Mouse (Mus musculus) adrenal gland, postnatal 36 days (tissue): ENCODE data around the gene Adarb1. TPM values are rescaled to one million over a fixed set of nuclear protein-coding genes. Genes with fewer than 3 reads are reported as not detected.

Experiments
- DNase-seq, 2 experiments: peaks; one replicate each; pipeline ENCODE4 v3.0.0; 2021; ENCODE audit warnings: mixed read lengths in 1 of 2
- total RNA-seq, 2 experiments: library from RNA; stranded (reverse); gene quantifications; 2 replicates each; pipeline ENCODE4 v1.2.3; 2021

The Adarb1 gene
- total RNA-seq, 2 experiments from 2014 or later: 10.8 to 68.2 TPM

DNA sequence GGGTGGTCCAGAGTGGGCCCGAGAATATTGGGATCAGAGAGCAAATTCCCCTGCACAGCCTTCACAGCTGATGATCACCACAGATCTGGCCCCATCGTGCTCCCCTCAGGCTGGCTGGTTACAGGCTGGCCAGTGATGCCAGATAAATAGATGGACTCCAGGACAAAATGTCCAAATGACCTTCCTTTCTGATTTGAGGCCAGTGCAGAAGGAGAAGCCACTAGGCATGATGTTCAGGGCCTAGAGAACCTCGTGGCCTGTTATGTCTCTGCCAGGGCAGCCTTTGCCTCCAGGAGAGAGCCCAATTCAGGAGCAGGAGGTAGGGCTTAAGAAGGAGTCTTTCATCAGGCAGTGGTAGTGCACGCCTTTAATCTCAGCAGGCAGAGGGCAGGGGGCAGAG is 17.3 kb upstream of the Adarb1 start:
- no peak for DNase-seq

DNA sequence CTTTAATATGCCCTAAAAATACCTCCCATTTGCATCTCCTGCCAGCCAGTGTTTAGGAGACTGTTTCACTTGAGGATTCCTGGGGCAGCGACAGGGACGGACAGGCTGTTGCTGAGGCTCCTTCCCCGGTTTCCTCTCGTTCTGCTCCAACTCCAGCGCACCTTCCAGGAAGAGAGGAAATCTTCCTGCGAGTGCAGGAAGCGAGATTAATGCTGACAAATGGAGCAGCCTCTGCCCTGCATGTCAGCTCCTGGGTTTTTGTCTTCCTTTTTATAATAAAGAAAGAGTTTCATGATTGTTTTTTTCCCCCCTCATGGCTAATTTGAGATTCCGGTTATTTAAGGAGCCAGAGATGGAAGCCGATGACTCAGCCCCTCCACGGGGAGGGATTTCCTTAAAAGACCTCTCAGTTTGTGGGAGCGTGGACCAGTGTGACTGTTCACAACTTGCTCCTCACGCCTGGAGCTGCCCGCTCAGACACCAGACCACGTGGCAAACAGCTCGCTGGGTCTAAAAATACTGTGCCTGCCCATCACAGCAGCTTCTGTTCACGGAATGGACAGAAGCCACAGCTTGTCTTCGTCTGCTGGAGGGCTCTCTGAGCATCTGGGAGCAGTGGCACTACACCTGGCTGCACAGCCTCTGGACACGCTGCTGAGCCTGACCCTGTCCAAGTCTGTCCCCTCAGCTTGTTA is 16.5 kb upstream of the Adarb1 start:
- peak; percentile 36 to 50 for DNase-seq

DNA sequence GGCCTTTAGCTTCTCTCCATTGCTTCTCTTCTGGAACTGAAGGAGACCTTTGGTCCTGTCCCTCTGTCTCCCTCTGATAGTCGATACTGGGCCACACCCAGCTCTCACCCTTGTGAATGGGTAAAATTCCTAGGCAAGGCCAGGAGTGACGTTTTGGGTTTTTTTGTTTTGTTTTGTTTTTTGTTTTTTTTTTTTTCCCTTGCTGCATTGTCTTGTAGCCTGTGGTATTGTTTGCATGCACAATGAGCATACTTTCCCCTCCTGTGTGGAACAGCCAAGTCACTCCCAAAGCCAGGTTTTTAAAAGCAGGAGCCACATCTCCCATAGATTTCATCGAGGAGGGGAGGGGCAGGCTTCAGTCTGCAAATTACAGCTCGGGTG is 16.0 kb upstream of the Adarb1 start:
- DNase-seq: no peak

DNA sequence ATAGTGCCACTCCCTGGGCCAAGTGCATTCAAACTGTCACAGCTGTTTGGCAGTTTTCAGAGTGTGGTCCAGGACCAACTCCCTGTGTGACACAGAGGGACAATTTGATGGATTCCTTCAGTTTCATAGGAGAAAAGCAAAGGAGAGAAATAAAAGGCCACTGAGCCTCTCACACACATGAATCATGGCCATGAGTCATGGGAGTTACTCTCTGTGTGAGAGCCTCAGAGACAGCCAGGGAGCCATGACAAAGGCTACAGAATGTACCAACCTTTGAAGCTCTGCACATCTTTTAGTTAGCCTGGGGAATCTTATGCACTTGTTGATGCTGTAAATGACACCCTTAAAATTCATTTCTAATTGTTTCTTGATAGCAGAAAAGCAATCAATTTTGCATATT is 12.7 kb upstream of the Adarb1 start:
- DNase-seq: peak in 1 of 2 experiments; percentile 61

DNA sequence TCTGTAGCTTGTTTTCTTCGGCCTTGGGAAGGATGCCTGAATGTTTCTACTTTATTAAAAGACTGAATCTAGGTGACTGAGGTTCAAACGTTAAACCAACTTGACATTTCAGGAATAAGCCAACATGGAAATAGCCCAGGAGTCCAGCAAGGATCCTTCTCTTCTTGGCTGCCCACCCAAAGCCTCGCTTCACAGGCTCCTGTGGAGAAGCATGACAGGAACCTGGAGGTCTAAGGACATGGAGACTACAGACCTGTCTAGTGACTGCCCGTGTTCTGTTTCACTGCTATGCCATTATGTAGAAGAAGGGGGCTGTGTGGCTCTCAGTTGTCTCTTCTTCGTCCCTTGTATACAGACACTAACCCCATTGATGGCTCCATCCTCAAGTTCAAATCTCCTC is 11.9 kb upstream of the Adarb1 start:
- DNase-seq: no peak

DNA sequence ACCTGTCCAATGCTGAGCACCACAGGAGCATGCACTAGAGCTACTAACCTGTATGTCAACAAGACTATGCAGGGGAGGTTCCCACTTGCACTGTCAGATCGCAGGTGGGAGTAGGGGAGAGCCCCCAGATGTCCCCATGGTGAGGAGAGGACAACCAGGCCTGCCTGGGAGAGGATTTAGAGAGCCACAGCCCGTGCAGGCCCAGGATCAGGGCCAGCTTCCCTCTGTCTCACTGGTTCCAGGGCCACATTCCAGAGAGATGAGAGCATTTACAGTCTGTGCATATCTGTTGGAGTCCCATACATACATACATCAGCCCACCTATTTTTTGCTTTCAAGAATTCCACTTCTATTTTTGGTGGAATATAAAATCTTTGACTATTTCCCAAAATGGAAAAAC is 9.5 kb upstream of the Adarb1 start:
- DNase-seq: peak; percentile 23 to 52

DNA sequence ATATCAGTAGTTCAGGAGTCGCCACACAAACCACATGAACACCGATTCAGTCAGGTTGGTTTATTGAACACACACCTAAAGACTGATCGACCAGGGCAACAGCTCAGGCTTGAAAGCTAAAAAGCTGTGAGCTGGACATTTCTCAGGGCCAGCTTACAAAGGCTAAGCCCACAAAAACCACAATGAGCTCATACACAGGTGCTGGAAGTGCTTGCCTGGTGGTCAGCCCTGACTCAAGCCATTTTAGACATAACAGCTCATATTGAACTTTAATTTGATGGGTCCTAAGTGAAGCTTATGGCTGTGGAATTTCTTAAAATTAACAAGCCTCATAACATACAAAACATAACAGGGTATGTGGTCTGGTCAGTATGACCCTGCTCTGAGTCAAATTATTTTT is 2.1 kb upstream of the Adarb1 start:
- DNase-seq: no peak

DNA sequence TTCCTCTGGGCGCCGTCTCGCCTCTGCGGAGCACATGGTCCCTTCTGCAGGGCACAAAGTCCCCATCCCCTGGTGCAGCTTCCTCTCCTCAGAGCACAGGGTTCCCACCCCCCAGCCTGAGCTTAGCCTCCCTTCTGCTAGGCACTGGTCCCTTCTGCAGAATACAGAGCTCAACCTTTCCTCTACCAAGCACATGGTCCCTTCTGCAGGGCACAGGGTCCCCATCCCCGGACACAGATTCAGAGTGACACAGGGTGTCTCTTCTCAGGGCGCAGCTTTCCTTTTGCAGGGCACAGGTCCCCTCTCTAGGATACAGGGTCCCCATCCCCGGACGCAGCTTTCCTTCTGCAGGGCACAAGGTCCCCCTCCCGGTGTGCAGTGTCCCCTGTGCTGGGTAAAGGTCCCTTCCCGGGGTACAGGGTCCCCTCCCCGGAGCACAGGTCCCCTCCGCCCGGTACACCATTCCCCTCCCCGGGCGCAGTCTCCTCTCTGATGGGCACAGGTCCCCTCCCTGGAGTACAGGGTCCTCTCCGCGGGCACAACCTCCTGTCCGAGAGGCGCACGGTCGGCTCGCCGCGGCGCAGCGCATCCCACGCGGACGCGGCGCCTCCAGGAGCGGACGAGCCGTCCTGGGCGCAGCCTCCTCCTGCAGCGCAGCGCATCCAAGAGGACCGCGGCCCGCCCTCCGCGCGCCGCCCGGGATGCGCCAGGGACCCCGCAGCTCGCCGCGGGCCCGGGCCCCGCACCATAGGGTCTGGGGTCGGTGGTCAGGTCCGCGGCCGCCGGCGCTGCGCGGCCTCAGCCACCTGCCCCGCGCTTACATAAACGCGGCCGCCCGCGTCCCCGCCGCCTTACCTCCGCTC is 599 bp downstream of the Adarb1 start:
- peak; percentile 32 to 64 for DNase-seq

DNA sequence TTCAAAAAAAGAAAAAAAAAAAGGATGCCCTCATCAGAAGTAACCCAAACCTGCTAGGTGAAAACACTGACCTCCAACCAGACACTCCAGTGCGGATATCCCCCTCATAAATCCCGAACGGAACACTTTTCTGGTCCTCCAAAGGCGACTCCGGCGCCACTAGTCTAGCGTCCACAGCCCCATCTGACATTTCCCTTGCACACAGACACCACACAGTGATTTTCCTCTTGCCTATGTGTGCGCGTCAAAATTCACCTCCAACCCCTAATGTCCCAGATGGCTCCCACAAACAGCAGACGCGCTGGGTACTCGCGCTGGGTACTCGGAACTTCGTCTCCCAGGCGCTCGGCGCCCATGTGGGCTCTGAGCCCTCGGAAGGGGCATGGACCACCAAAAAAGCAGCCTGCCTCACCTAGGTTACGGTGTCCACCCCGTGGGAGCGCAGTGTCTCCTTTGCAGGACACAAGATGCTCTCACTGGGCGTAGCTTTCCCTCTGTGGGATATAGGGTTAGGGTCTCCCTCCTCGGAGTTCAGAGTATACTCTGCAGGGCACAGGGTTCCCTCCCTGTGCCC is 1.3 kb downstream of the Adarb1 start:
- DNase-seq: no peak

DNA sequence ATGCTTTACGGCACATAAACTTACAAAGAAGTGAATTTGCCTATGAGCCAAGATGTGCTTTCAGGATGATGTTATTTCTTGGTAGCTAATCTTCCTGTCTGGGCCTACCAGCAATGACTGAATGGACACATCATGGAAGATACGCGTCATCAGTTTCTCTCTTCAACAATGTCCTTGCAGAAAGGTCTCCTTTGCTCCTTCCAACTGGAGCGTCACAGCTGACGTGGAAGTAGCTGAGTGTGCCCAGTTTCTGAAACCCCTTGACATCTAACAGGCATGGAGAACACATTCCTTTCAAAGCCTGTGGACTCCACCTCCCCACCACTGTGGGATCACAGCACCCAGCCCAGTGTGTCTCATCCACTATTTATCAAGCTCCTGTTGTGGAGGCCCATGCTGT is 2.2 kb downstream of the Adarb1 start:
- no peak for DNase-seq

DNA sequence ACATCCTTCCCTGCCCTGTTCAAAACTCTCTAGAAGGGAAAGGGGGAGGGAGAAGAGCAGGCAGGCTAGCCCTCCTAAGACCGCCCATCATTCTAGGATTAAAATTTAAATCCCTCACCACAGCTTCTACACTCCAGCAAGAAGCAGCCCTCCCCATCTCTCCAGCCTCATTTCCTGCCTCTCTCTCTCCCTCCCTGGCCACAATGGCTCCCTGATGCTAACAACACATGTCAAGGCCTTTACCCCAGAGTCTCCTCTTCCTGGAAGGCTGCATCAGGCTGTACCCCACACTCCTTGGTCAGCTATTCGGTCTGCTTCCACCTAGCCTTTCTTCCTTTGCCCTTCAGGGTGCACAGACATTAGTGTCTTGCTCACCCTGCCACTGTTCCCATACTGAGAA is 4.3 kb downstream of the Adarb1 start:
- DNase-seq: no peak

DNA sequence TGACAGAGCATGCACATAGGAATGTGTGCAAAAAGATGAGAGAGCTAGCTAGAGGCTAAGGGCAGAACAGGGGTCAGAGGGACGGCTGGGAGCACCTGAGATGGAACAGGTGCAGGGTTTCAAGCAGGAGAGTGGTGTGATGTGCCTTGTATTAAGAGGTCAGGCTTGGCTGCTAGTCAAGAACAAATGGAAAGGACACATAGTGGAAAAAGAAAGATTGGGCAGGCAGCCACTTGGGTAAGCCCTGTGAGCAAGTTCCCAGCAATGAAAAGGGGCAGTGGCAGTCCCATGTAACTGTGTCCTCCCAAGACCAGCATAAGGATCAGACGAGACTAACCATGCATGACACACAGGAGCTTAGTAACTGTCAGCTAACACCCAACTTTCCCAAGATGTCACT is 8.9 kb downstream of the Adarb1 start:
- peak; percentile 5 to 38 for DNase-seq

DNA sequence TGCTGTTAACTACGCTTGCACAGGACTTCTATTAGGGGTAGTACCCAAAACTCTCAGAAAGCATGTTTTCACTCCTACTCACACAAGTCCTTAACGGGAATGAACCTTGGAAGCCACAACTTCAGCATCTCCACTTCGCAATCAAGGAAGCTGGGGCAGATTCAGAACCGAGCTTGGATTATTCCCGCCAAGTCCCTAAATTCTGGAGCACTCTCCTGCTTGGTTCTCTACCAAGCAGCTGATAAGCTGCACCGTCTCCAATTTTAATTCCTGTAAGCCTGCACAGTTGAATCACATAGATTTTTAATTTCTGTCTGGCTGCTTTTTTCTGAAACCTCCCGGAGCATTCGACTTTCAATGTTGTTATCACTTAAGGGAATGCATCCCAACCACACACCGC is 9.8 kb downstream of the Adarb1 start:
- no peak for DNase-seq

DNA sequence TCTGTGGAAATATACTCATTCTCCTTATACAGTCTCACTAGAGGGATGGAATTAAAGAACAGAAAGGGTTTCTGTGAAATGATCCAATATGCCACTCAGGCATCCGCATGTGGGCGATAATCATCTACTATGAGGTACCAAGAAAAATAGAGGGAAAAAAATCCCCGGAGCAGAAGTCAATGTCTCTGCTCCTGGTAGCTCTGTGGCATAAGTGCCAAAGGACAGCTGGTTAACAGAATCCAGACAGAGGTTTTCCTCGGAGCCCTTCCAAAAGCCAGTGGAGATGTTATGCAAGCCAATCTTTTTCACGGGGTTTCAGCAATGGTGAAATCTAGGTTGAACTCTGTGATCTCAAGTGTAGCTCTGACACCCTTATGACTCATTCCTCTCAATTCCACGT is 11.6 kb downstream of the Adarb1 start:
- peak in 1 of 2 experiments; percentile 35 for DNase-seq

DNA sequence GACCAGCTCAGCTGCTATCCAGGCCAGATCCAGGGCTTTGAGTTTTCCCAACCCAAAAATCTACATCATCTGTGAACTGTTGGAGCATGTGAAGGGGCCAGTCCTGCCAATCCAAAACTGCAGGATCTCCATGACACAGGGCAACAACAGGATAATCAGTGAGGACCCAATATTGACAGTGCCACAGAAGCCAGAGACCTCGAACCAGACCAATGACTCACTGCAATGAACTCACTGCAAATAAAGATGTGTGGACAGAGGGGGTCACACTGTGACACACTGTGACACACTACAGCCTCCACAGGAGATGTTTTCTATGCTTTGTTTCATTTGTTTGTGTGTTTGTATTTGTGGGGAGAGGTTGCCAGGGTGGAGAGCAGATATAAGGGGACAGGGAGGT is 15.6 kb downstream of the Adarb1 start:
- peak in 1 of 2 experiments; percentile 19 for DNase-seq

DNA sequence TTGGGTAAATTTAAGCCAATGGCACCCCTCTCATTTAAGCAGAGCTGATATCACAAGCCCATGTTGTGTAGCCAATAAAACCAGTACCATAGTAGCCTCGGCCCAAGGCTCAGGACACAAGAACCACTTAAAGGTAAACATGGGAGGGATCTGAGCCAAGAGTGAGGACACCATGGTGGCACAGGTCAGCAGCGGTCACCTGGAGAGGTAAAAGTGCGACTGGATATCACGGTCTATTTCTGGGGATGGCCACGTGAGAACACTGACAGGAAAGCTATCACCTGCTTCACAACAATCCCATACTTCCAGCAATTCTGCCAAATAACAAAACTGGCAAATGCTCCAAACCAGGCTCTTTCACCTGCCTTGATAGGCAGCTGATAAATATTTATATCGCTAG is 17.0 kb downstream of the Adarb1 start:
- no peak for DNase-seq

DNA sequence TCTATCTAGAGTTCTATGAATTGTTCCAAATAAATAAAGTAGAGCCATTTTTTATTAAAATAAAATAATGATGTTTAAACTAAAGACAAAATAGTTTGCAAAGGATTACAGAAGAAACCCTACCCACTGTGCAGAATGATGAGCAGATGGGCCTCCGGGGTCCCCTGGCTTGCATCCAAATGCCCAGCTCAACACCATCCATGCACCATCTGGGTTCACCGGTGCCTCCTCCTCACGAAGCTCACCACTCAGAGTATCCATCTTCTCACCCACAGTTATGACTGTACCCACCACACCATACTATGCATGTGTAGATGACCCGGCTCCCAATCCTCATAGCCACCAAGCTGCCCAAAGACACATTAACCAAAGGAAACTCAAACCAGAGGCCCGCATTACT is 18.1 kb downstream of the Adarb1 start:
- DNase-seq: no peak

DNA sequence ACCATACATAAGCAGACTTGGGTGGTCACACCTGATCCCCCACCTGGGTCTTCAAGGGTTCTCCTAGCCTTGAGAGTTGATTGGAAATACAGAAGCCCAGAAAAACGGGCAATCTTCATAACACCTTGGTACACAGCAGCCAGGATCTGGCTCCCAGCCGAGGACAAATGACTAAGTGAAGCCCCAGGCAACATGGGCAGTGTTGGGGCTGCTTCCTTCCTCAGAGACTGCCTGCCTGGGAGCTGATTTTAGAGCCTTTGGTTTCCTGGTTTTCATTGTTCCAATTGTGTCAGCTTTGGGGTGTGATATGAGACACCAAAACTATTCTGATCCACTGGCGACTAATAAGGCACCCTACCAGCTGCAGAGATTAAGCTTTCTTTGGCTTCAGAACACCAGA is 20.0 kb downstream of the Adarb1 start:
- peak; percentile 68 to 79 for DNase-seq

DNA sequence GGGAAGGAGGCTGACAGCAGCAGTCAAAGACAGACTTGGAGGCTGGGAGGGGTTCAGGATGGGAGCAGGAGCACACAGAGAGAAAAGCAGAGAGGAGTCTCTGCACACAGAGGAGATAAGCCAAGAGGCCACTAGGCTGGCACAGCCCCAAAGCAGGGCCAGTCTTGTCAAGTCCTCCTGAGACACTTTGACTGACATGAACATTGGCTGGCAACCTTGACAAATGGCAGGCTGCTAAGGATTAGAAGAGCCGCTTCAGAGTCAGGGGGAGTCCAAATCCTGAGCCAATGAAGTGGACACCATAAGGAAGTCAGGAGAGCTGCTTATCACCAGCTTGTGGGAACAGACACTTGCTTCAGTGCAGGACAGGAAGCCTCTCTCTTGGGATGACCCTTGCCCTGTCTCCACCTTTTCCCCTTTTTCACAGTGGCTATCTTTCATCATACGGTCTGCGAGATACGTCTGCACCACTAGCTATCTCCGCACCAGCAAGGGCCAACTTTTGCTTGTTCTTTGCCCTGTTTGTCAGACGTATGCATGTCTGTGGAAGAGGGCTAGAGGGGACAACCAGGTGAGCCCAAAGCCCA is 20.9 kb downstream of the Adarb1 start:
- no peak for DNase-seq

DNA sequence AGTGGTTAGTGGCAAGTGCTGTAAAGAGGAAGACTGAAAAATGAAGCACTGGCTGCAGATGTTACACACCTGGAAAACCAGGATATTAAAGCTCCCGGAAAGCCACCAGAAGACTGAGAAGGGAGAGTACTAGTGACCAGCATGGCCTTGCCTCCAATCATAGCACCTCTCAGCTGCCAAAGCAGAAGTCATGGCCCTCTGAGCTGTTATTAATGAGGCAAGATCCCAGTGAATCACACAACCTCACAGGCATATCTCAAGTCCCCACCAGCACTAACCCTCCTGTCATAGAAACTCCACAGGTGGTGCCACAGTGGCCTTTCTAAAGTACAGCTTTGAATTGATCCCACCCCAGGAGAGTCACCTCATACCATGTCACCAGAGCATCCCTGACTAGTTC is 22.1 kb downstream of the Adarb1 start:
- DNase-seq: no peak

DNA sequence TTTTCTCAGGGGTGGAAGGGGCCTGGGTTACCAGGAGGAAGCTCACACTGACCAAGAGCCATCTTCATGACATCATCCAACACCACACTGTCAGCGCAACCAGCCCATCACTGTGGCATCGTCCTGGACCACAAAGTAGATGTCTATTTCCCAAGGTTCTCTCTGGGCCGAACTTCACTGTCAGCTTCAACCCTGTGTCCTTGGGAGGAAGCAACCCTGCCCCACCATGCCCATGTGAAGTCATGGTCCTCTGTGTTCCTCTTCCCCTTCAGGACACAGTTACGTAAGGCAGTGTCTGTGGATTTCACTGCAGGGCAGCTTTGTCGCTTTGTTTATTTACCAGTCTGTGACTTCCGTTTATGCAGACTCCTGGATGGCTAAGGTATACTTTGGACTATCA is 27.0 kb downstream of the Adarb1 start:
- no peak for DNase-seq

DNA sequence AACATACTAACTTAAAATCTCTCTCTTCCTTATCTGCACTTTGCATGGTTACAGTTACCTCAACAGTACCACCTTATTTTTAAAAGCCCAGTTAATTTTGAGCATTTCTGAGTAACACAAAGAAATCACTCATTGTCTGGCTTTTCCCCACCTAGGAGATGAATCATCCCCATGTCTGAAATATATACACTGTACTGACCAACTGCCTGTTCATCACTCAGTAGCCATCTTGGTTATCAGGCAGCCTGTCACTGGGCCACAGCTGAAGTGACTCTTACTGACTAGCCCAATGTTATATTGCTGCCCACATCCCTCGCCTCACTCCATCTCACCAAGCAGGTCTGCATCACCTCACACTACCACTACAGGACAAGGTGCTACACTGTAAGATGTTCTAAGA is 30.5 kb downstream of the Adarb1 start:
- no peak for DNase-seq

DNA sequence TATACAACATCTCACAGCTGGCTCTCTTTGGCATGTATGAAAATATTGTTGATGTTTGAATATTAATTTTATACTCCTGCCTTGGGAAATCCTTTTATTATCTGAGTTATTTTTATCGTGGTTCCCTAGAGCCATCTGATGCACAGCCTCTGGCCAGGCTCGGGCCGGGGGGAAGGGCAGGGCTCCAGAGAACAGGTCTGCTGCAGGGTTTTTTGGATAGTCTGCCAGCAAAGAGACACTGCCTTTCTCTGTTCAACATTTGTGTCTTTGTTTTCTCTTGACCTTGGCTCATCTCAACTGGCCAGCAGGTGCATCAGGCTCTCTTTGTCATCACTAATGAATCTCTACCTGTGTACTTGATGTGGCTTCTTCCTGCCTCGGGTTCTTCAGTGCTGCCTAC is 32.3 kb downstream of the Adarb1 start:
- DNase-seq: no peak
